Mouse (Mus musculus) heart, embryonic 16.5 days (tissue): ENCODE measurements around the gene Tmcc2. TPM values are rescaled to one million over a fixed set of nuclear protein-coding genes. Genes with fewer than 3 reads are reported as not detected.

Source experiments
- ATAC-seq: fragments of 200-750 bp; cut with Nextera tagmentation; replicated peaks from 2 replicates; pipeline ENCODE4 v1.8.0; 2017; ENCODE audit warnings: moderate number of reproducible peaks; ENCODE audit not compliant: insufficient read depth, low FRiP score; ENCODE audit errors: extremely low read depth
- H3K27ac ChIP-seq: fragments of 300-500 bp; sonication (generic); 2 replicates; pipeline ENCODE4 v1.5.1; 2014; ENCODE audit warnings: mild to moderate bottlenecking, low read length, control low read depth, moderate library complexity
- H3K27me3 ChIP-seq: fragments of 300-500 bp; sonication (generic); 2 replicates; pipeline ENCODE4 v1.6.1; 2014; ENCODE audit warnings: low read length, mixed read lengths; ENCODE audit not compliant: control insufficient read depth, insufficient read depth
- H3K36me3 ChIP-seq: fragments of 300-500 bp; sonication (generic); 2 replicates; pipeline ENCODE4 v1.6.1; 2014; ENCODE audit not compliant: control insufficient read depth, insufficient read depth
- H3K4me1 ChIP-seq: fragments of 300-500 bp; sonication (generic); 2 replicates; pipeline ENCODE4 v1.6.1; 2014; ENCODE audit warnings: low read length, mixed read lengths; ENCODE audit not compliant: control insufficient read depth, insufficient read depth
- H3K4me2 ChIP-seq: fragments of 300-500 bp; sonication (generic); 2 replicates; pipeline ENCODE4 v1.6.1; 2014; ENCODE audit warnings: low read depth, mild to moderate bottlenecking, control low read depth, low read length
- H3K4me3 ChIP-seq: fragments of 300-500 bp; sonication (generic); 2 replicates; pipeline ENCODE4 v1.5.1; 2014; ENCODE audit warnings: mild to moderate bottlenecking, control low read depth, low read length
- H3K9ac ChIP-seq: fragments of 300-500 bp; sonication (generic); 2 replicates; pipeline ENCODE4 v1.6.1; 2014; ENCODE audit warnings: low read length, control low read depth
- H3K9me3 ChIP-seq: fragments of 300-500 bp; sonication (generic); replicated peaks from 2 replicates; pipeline ENCODE4 v1.6.1; 2016; ENCODE audit warnings: low read length; ENCODE audit not compliant: control insufficient read depth
- WGBS: fragments of 180-500 bp; shearing (Covaris S2); extraction: QIAGEN DNeasy Blood & Tissue Kit; methylation state at CpG from one replicate; pipeline ENCODE4 v1.1.7; 2014; 5-methylcytosine and 5-hydroxymethylcytosine counted together
- polyA plus RNA-seq: library from polyadenylated mRNA; unstranded; fragments of >200 nt; fragmentation: Nextera tagmentation; extraction: Ambion mirVana; gene quantifications from 2 replicates; pipeline ENCODE4 v1.2.1, GENCODE M21; 2015

Tmcc2 gene
- polyA plus RNA-seq, 1 experiment from 2014 or later = 10.6 TPM

DNA sequence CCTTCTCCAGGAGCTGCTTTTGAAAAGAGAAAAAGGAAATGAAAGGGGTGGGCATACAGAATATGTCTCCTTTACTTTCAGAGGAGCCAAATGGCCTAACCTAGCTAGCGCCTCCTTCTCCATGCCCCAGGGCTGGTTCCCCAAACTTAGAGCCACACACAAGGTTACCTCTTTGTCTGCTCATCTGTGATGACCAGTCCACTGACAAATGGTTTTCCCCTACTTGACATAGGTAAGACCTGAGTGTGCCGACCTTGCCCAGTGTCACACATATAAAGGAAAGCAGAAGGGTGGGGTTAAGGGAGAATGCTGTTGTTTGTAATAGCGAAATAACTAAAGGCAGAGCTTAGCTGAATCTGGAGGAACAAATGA is 16.2 kb downstream of the Tmcc2 start:
- H3K27ac ChIP-seq = peak overlapping the region; percentile 65
- H3K27me3 ChIP-seq = no peaks in the 10 kb centered on the region
- H3K9ac ChIP-seq = peak overlapping the region; percentile 18; the same call in 1 of the 2 replicates
- H3K4me1 ChIP-seq = peaks cover 67% of the 10 kb centered on the region
- no peak overlapping the region for H3K4me3 ChIP-seq
- H3K9me3 ChIP-seq = no peaks in the 10 kb centered on the region
- peaks cover 2% of the 10 kb centered on the region; the same call in 1 of the 2 replicates for H3K36me3 ChIP-seq
- H3K4me2 ChIP-seq = no peak overlapping the region; the same call in 1 of the 2 replicates
- 69% methylated on average over 3 of the region's 3 CpGs for WGBS
- no peak for ATAC-seq

GRCm38 (mm10) chr1:132374140-132374872 is 16.8 kb downstream of the Tmcc2 start:
- Histone ChIP-seq H3K4me1 (peaks cover 67% of the 10 kb centered on the region), H3K4me3 (no peak overlapping the region), H3K9ac (no peak overlapping the region), H3K27ac (peak overlapping the region; percentile 65), H3K9me3 (no peaks in the 10 kb centered on the region), H3K27me3 (no peaks in the 10 kb centered on the region), H3K4me2 (no peak overlapping the region), H3K36me3 (no peaks in the 10 kb centered on the region)
- peak; percentile 49; the same call in 1 of the 2 replicates for ATAC-seq
- 25% methylated on average over 5 of the region's 5 CpGs for WGBS

- Histone ChIP-seq H3K9me3 (no peaks in the 10 kb centered on the region), H3K9ac (no peak overlapping the region), H3K4me1 (peaks cover 69% of the 10 kb centered on the region), H3K27ac (peak overlapping the region; percentile 34; the same call in 1 of the 2 replicates), H3K36me3 (no peaks in the 10 kb centered on the region), H3K4me2 (no peak overlapping the region), H3K4me3 (no peak overlapping the region), H3K27me3 (no peaks in the 10 kb centered on the region)
- 68% methylated on average over 6 of the region's 6 CpGs for WGBS
- no peak for ATAC-seq
Observed at GRCm38 (mm10) chr1:132372896-132373534, 18.1 kb downstream of the Tmcc2 start.

DNA sequence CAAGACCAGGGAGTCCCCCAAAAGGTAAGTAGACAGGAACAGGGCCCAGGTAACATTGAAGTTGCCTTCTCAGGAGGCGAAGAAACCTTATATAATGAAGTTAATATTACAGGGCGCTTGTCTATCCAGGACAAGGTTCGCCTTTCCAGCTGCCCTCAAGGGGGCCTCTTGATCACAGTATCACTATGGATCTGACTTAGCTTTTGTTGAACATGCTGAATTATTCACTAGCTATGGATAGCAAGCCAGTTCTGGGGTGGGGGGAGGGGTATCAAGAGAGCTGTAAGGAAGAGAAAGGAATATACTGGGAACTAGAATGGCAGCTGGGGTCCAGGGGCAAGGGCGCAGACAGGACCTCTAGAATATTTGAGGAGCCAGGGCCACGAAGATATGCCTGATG is 18.7 kb downstream of the Tmcc2 start:
- Histone ChIP-seq H3K4me1 (peaks cover 69% of the 10 kb centered on the region), H3K9ac (no peak overlapping the region), H3K27ac (no peak overlapping the region), H3K27me3 (no peaks in the 10 kb centered on the region), H3K36me3 (no peaks in the 10 kb centered on the region), H3K4me3 (no peak overlapping the region), H3K4me2 (no peak overlapping the region), H3K9me3 (no peaks in the 10 kb centered on the region)
- no peak for ATAC-seq
- WGBS = 83% methylated on average over 5 of the region's 5 CpGs

DNA sequence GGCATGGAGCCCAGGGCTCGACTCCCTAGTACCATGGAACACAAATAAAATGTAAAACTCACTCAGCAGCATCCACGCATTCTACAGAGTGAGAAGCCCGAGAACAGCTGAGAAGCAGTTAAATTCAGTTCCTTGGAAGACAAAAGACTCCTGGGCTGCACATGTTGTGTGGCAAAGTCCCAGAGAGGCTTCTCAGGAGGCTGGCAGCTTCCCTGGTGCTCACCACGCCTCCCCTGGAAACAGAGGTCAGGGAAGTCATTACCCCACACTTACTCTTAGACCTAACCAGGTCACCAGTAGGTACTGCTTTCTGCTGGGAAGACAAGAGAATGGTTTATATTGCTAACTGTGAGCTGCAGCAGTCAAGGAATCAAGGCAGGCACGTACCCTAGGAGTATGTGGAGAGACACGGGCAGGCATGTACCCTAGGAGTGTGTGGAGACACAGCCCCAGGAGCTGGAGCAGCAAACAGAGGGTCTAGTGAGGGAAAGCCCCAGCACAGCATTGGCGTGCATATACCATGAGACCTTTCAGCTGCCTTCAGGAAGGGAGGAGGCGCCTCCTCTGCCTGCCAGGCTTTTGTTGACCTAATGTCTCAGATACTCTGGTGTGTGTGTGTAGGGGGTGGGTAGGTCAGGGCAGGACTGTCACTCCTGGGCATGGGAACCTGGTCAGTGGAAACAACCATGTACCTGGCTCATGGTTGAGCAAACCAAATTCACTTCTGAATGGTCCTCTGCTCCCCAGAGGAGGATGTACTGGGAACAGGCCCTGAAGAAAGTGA is 19.6 kb downstream of the Tmcc2 start:
- Histone ChIP-seq H3K27ac (peak overlapping the region; percentile 44), H3K36me3 (no peaks in the 10 kb centered on the region), H3K9ac (no peak overlapping the region), H3K4me1 (peaks cover 60% of the 10 kb centered on the region), H3K9me3 (no peaks in the 10 kb centered on the region), H3K4me2 (no peak overlapping the region), H3K4me3 (no peak overlapping the region), H3K27me3 (no peaks in the 10 kb centered on the region)
- WGBS = 65% methylated on average over 8 of the region's 8 CpGs
- no peak for ATAC-seq

GRCm38 (mm10) chr1:132370681-132371173 is 20.4 kb downstream of the Tmcc2 start:
- no peaks in the 10 kb centered on the region for H3K36me3 ChIP-seq
- H3K4me2 ChIP-seq = no peak overlapping the region
- no peaks in the 10 kb centered on the region for H3K27me3 ChIP-seq
- H3K9me3 ChIP-seq = no peaks in the 10 kb centered on the region
- peak overlapping the region; percentile 38; the same call in 1 of the 2 replicates for H3K27ac ChIP-seq
- peaks cover 54% of the 10 kb centered on the region for H3K4me1 ChIP-seq
- no peak overlapping the region for H3K4me3 ChIP-seq
- 58% methylated on average over 9 of the region's 9 CpGs for WGBS
- H3K9ac ChIP-seq = no peak overlapping the region
- ATAC-seq = no peak

- H3K4me2 ChIP-seq = no peak overlapping the region
- WGBS = 20% methylated on average over 7 of the region's 7 CpGs
- H3K4me3 ChIP-seq = no peak overlapping the region
- H3K27me3 ChIP-seq = no peaks in the 10 kb centered on the region
- H3K27ac ChIP-seq = no peak overlapping the region
- H3K9ac ChIP-seq = no peak overlapping the region
- peaks cover 26% of the 10 kb centered on the region for H3K4me1 ChIP-seq
- peak; percentile 88 for ATAC-seq
- H3K9me3 ChIP-seq = no peaks in the 10 kb centered on the region
- H3K36me3 ChIP-seq = no peaks in the 10 kb centered on the region
Observed at GRCm38 (mm10) chr1:132367692-132368506, 23.2 kb downstream of the Tmcc2 start.

GRCm38 (mm10) chr1:132366937-132367336 is 24.1 kb downstream of the Tmcc2 start:
- no peak overlapping the region for H3K4me2 ChIP-seq

More at GRCm38 (mm10) chr1:132366937-132367336, 24.1 kb downstream of the Tmcc2 start:
- Histone ChIP-seq H3K9me3 (no peaks in the 10 kb centered on the region), H3K36me3 (no peaks in the 10 kb centered on the region), H3K4me1 (peaks cover 19% of the 10 kb centered on the region), H3K27me3 (no peaks in the 10 kb centered on the region), H3K27ac (no peak overlapping the region), H3K9ac (no peak overlapping the region), H3K4me3 (no peak overlapping the region)
- no peak for ATAC-seq
- 89% methylated on average over 6 of the region's 6 CpGs for WGBS
